Mouse (Mus musculus) left cerebral cortex, adult 18-20 months (tissue): ENCODE data around the gene Ccin. TPM values are rescaled to one million over a fixed set of nuclear protein-coding genes. Genes with fewer than 3 reads are reported as not detected.

ENCODE experiments used
- DNase-seq, 2 experiments: peaks; one replicate each; pipeline ENCODE4 v3.0.0; 2021 to 2022; ENCODE audit warnings: low spot score in 2 of 2, mixed read lengths in 1 of 2
- total RNA-seq, 2 experiments: library from RNA; stranded (reverse); gene quantifications; 2 replicates each; pipeline ENCODE4 v1.2.3; 2021

Gene Ccin
- total RNA-seq, 2 experiments from 2014 or later = not detected

DNA sequence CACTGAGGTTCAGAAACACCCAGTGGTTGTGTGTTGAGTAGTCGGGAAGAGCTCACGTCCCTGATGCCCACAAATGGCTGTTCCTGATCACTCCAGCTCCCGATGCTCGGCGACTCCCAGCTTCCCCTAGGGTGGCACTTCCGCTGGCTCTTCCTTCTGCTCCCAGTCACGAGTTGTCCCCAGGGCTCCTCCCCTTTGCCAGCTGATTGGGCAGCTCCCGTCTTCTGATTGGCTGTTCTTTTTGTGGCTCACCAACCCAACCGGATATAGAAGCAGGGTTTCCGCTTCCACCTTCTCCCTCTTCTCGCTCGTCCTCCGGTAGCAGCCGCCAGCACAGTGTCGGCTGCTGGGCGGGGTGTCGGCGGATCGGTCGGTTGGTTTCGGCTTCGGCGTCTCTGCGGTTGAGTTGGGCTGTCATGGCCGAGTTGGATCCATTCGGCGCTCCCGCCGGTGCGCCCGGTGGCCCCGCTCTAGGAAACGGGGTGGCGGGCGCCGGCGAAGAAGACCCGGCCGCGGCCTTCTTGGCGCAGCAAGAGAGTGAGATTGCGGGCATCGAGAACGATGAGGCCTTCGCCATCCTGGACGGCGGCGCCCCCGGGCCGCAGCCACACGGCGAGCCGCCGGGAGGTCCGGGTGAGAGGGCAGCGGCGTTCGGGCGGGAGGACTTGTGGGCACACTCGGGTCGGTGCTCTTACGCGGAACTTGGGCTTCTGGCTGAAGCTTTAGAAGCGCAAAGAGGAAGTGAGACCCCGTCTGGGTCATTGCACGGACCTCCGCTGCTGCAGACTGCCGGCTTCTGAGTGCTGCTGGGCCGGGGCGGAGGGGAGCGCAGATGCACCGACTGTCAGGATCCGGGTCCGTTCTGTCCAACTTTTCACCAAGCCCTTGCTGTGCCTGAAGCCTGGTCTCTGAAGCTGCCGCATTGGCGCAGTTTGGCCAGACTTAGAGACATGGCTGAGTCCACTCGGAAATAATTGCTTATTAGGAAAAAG lies 29.4 kb downstream of the Ccin start:
- DNase-seq = peak; percentile 90 to 94

GRCm38 (mm10) chr4:44013391-44014070 lies 30.2 kb downstream of the Ccin start:
- DNase-seq = no peak

GRCm38 (mm10) chr4:44016071-44016470 lies 32.8 kb downstream of the Ccin start:
- DNase-seq = no peak

- no peak for DNase-seq
Measured at GRCm38 (mm10) chr4:44016791-44017190, 33.5 kb downstream of the Ccin start.

DNA sequence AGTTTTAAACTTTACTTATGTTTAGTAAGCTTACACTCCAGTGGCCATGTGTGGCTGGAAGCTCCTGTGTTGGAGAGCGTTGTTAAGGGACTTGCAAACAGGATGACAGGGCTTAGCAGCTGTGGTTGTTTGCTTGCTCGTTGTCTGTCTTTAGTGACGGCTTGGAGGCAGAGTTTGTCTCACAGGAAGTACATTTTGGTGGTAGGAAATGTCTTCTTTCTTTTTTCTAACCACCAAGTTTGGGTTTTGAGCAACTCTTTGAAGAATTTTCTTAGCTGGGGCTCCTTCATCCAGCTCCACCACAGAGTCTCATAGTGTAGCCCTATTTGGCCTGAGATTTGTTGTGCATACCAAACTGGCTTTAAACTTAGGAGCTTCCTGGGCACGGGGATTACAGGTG lies 39.0 kb downstream of the Ccin start:
- DNase-seq = no peak

DNA sequence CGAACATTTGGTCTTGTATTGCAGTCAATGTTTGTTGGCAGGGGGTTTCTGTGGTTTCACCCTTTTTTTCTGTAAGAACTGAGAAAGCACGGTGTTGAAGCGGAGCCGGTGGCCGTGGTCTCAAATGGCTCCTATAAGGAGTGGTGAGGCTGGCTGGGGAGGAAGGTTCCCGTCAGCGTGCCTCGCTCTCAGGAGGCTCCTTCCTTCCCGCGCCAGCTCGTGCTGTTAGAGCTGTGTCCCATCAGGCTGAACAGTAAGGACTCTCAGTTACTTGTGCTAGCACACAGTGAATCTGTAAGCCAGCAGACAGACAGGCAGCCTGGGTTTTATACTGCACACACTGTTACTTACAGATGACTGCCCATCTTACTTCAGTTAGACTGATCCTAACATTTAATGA lies 39.5 kb downstream of the Ccin start:
- DNase-seq = no peak

DNA sequence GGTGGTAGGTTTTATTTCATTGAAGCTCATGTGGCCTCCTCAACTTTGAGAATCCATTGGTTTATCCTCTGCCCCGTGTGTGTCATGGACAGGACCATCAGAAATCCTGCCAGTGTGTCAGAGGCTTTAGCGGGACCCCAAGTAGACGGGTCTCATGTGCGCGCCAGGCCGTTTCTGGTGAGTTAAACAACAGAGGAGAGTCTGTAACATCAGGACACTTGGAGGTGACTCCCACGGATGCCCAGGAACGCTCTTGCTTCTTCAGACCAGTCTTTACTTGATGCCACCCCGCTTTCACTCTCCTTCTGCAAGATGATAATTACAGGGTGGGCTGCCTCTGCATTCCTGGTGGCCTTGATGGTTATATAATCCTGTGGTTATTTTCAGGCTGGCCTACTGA lies 40.4 kb downstream of the Ccin start:
- DNase-seq = no peak

DNA sequence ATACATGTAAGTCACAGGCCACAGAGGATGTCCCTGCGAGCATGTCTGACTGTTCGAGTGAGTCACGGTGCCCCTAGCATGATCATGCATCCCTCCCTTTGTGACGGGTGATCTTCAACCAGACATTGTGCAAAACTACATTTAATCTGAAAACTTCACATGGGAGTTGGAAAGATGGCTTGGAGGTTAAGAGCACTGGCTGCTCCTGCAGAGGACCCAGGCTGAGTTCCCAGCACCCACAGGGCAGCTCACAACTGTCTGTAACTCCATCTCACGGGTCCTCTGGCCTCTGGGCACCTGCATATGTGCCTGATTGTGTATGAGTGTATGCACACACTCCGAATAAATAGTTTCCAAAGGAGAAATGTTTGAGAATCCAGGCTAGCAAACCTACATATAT lies 41.0 kb downstream of the Ccin start:
- no peak for DNase-seq

DNA sequence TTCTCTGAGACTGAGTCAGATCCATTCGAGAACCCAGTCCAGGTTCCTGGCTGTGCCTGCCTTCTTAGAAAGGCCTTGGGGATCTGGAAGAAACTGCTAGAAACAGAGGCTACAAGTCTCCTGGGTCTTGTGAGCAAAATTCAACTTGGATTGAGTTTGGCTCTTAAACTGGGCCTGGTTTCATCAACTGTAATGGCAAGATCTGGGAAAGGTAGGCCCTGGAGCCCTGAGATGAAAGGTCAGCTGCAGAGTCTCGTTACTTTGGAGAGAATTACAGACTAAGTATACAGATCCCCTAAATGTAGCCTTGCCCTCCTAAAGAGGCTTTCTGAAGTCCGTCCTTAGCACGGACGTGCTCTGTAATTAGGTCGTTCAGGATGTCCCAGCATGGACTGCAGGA lies 42.3 kb downstream of the Ccin start:
- no peak for DNase-seq

DNA sequence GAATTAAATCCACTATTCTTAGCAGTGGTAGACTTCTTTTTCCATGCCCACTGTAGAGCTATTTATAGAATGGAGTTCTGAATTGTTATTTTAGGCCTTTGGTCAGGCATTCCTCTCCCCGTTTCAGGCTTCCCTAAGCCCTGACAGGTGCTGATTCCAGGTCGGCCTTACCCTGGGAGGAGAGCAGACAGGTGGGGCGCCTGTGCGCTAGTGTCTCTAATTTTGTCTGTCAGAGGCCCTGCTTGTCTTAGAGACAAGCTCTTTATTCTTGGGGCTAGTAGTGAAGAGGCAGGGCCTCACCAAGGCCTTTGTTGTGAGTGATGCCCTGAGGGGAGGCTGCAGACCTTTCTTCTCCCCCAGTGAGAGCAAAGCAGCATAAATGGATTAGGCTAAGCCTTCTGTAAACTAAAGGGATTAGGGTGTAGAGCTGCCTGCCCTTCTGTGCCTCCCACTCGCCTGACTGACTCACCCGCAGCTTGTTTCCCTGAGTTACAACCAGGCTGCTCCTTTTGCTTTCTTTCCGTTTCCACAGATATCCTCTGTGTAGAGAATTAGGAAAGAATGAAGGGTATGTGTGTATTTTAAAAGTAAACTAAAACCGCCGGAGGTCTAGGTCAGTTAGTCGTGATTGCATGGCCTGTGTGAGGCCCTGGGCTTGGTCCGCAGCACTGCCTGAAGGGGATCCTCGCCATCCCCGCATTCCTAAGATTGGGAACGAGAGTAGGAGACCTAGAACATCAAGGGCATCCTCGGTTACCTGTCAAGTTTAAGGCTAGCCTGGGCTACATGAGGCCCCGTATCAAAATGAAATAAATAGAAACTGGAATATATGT lies 45.2 kb downstream of the Ccin start:
- DNase-seq = peak; percentile 63 to 76

DNA sequence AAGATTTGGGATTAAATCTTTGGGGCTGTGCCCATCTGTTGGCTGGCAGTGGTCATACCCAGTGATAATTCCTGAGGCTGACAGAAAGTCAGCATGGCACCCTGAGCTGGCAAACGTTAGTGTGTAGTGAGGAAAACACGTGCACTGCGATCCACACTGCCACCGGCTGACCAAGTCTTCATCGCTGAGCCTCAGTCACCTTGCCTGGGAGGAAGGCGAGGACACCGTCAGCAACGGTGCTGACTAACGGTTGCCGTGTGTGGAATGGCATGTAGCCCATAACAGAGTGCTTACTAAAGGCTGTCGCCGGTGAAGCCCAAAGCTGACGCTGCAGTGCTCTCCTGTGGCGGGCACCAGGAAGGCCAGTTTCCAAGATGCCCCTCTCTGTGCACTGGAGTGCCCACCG lies 46.4 kb downstream of the Ccin start:
- DNase-seq = peak; percentile 17 to 35

DNA sequence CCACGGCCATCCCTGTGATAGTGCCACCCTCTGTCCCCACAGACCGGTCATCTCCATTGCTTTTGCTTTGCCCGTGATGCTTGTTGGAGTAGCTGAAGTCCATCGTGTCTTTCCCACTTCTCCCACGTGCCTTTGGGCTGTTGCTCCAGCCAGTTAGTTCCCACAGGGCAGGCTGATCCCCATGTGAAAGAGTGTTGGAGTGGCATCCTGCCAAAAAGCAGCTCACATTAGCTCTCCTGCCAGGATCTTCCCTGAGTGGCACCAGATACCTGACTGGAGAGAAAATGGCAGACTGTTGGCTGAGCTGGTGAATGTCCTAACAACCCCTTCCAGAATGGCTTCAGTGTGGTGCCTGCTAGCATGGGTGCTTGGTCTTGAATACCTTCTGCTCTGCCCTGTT lies 48.2 kb downstream of the Ccin start:
- DNase-seq = peak in 1 of 2 experiments; percentile 20

Other genes with a start within 250 kb of the Ccin start
- gene Olfr159, start 212.5 kb upstream of the Ccin start, total RNA-seq = not detected
- gene Olfr156, start 159.6 kb upstream of the Ccin start, total RNA-seq = not detected
- not detected for gene Olfr157, start 143.3 kb upstream of the Ccin start, total RNA-seq
- gene Olfr155, start 131.9 kb upstream of the Ccin start, total RNA-seq = not detected
- 1 to 10 TPM; 6.5 to 8.3 TPM for gene Reck, start 108.0 kb upstream of the Ccin start, total RNA-seq
- gene Glipr2, start 26.1 kb upstream of the Ccin start, total RNA-seq = 1 to 10 TPM; 3.1 to 4.1 TPM
- gene Clta, start 21.0 kb downstream of the Ccin start, total RNA-seq = 100 to 1,000 TPM; 291 to 294 TPM
- 10 to 100 TPM; 45.3 to 54.3 TPM for gene Gne, start 100.7 kb downstream of the Ccin start, total RNA-seq